Mouse (Mus musculus) intestine, embryonic 15.5 days (tissue): ENCODE results near the gene Col9a1. TPM values are rescaled to one million over a fixed set of nuclear protein-coding genes. Genes with fewer than 3 reads are reported as not detected.

Source experiments
- ATAC-seq: fragments of 200-750 bp; cut with Nextera tagmentation; 2 replicates; pipeline ENCODE4 v1.8.0; 2017; ENCODE audit warnings: moderate TSS enrichment, moderate library complexity
- H3K27ac ChIP-seq: fragments of 300-500 bp; sonication (generic); 2 replicates; pipeline ENCODE4 v1.5.1; 2015; ENCODE audit warnings: mild to moderate bottlenecking, inconsistent platforms
- H3K27me3 ChIP-seq: fragments of 300-500 bp; sonication (generic); replicated peaks from 2 replicates; pipeline ENCODE4 v1.6.1; 2015; ENCODE audit warnings: inconsistent platforms
- H3K36me3 ChIP-seq: fragments of 300-500 bp; sonication (generic); 2 replicates; pipeline ENCODE4 v1.6.1; 2015; ENCODE audit warnings: inconsistent platforms
- H3K4me1 ChIP-seq: fragments of 300-500 bp; sonication (generic); replicated peaks from 2 replicates; pipeline ENCODE4 v1.6.1; 2015; ENCODE audit warnings: inconsistent platforms
- H3K4me2 ChIP-seq: fragments of 300-500 bp; sonication (generic); replicated peaks from 2 replicates; pipeline ENCODE4 v1.6.1; 2015; ENCODE audit warnings: mild to moderate bottlenecking, inconsistent platforms
- H3K4me3 ChIP-seq: fragments of 300-500 bp; sonication (generic); replicated peaks from 2 replicates; pipeline ENCODE4 v1.5.1; 2015; ENCODE audit warnings: inconsistent platforms
- H3K9ac ChIP-seq: fragments of 300-500 bp; sonication (generic); 2 replicates; pipeline ENCODE4 v1.6.1; 2015; ENCODE audit warnings: inconsistent platforms
- H3K9me3 ChIP-seq: fragments of 300-500 bp; sonication (generic); 2 replicates; pipeline ENCODE4 v1.6.1; 2016; ENCODE audit warnings: inconsistent platforms
- WGBS: fragments of 180-500 bp; shearing (Covaris S2); methylation state at CpG from one replicate; pipeline ENCODE4 v1.1.7; 2015; 5-methylcytosine and 5-hydroxymethylcytosine counted together
- polyA plus RNA-seq: library from polyadenylated mRNA; unstranded; fragments of >200 nt; fragmentation: Nextera tagmentation; extraction: Ambion mirVana; gene quantifications from 2 replicates; pipeline ENCODE4 v1.2.1, GENCODE M21; 2015

Gene Col9a1
- polyA plus RNA-seq, 1 experiment from 2014 or later, result 2.5 TPM

GRCm38 (mm10) chr1:24179856-24180255 lies 2.4 kb downstream of the Col9a1 start:
- no peak overlapping the region for H3K4me2 ChIP-seq
- no peak for ATAC-seq
- 67% methylated on average over 2 of the region's 2 CpGs for WGBS

DNA sequence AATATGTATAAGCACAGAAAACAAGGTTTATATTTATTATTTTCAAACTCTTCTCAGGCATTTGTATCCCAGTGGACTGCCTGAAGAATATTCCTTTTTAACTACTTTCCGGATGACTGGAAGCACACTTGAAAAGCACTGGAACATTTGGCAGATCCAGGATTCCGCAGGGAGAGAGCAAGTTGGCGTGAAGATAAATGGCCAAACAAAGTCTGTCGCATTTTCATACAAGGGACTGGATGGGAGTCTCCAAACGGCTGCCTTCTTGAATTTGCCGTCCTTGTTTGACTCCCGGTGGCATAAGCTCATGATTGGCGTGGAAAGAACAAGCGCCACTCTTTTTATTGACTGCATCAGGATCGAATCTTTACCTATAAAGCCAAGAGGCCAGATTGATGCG lies 7.6 kb downstream of the Col9a1 start:
- Histone ChIP-seq H3K4me1 (no peaks in the 10 kb centered on the region), H3K27me3 (no peaks in the 10 kb centered on the region), H3K9me3 (no peaks in the 10 kb centered on the region), H3K4me2 (no peak overlapping the region), H3K27ac (no peak overlapping the region), H3K9ac (no peak overlapping the region), H3K36me3 (no peaks in the 10 kb centered on the region), H3K4me3 (no peak overlapping the region)
- 79% methylated on average over 11 of the region's 11 CpGs for WGBS
- ATAC-seq, result no peak

More at GRCm38 (mm10) chr1:24179856-24180255, 2.4 kb downstream of the Col9a1 start:
- Histone ChIP-seq H3K4me1 (no peaks in the 10 kb centered on the region), H3K27ac (no peak overlapping the region), H3K9ac (no peak overlapping the region), H3K36me3 (no peaks in the 10 kb centered on the region), H3K4me3 (no peak overlapping the region), H3K27me3 (no peaks in the 10 kb centered on the region), H3K9me3 (no peaks in the 10 kb centered on the region)

- Histone ChIP-seq H3K9me3 (no peaks in the 10 kb centered on the region), H3K4me2 (no peak overlapping the region), H3K4me1 (no peaks in the 10 kb centered on the region), H3K27me3 (no peaks in the 10 kb centered on the region), H3K36me3 (no peaks in the 10 kb centered on the region), H3K27ac (no peak overlapping the region), H3K4me3 (no peak overlapping the region), H3K9ac (no peak overlapping the region)
- 79% methylated on average over 11 of the region's 11 CpGs for WGBS
- no peak for ATAC-seq
These were observed 9.6 kb downstream of the Col9a1 start for GRCm38 (mm10) chr1:24186964-24187363.

- 93% methylated on average over 4 of the region's 4 CpGs for WGBS
- no peaks in the 10 kb centered on the region for H3K9me3 ChIP-seq
These were observed 14.3 kb downstream of the Col9a1 start for GRCm38 (mm10) chr1:24191668-24192067.

DNA sequence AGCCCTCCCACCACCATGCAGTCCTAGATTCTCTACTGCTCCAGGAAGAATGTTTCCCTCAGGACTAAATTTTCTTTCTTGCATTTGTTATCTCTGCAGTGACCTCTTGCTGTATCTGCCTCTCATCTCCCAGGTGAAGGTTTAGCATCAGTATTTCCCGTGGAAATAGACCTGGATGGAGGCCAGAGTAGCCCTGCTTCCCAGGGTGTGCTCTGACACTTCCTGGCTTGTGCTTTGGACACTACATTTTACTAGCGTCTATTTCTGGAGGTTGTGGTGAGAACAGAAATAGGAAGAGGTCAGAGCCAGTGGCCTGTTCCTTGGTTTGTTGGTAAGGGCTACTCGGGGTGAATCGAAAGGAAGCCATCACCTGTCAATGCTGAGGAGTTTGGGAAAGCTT lies 16.7 kb downstream of the Col9a1 start:
- no peak for ATAC-seq
- no peak overlapping the region for H3K9ac ChIP-seq
- no peak overlapping the region for H3K4me2 ChIP-seq
- H3K36me3 ChIP-seq, result no peaks in the 10 kb centered on the region
- WGBS, result 32% methylated on average over 4 of the region's 4 CpGs
- H3K9me3 ChIP-seq, result no peaks in the 10 kb centered on the region
- no peak overlapping the region for H3K27ac ChIP-seq
- H3K27me3 ChIP-seq, result no peaks in the 10 kb centered on the region
- H3K4me1 ChIP-seq, result peaks cover 3% of the 10 kb centered on the region; the same call in 1 of the 2 replicates
- no peak overlapping the region for H3K4me3 ChIP-seq

More at GRCm38 (mm10) chr1:24191668-24192067, 14.3 kb downstream of the Col9a1 start:
- Histone ChIP-seq H3K36me3 (no peaks in the 10 kb centered on the region), H3K27ac (no peak overlapping the region), H3K4me3 (no peak overlapping the region), H3K27me3 (no peaks in the 10 kb centered on the region), H3K4me2 (no peak overlapping the region), H3K4me1 (peaks cover 3% of the 10 kb centered on the region; the same call in 1 of the 2 replicates), H3K9ac (no peak overlapping the region)
- ATAC-seq, result no peak

- H3K4me3 ChIP-seq, result no peak overlapping the region
- ATAC-seq, result no peak
- H3K27me3 ChIP-seq, result no peaks in the 10 kb centered on the region
- H3K9me3 ChIP-seq, result no peaks in the 10 kb centered on the region
- H3K27ac ChIP-seq, result no peak overlapping the region
- peaks cover 3% of the 10 kb centered on the region; the same call in 1 of the 2 replicates for H3K4me1 ChIP-seq
- 35% methylated on average over 12 of the region's 12 CpGs for WGBS
- no peaks in the 10 kb centered on the region for H3K36me3 ChIP-seq
- no peak overlapping the region for H3K9ac ChIP-seq
- H3K4me2 ChIP-seq, result 0 out of 2 replicates have a peak overlapping the region, but pooled peaks have one; percentile 10
These were observed 17.8 kb downstream of the Col9a1 start for GRCm38 (mm10) chr1:24195070-24195840.

DNA sequence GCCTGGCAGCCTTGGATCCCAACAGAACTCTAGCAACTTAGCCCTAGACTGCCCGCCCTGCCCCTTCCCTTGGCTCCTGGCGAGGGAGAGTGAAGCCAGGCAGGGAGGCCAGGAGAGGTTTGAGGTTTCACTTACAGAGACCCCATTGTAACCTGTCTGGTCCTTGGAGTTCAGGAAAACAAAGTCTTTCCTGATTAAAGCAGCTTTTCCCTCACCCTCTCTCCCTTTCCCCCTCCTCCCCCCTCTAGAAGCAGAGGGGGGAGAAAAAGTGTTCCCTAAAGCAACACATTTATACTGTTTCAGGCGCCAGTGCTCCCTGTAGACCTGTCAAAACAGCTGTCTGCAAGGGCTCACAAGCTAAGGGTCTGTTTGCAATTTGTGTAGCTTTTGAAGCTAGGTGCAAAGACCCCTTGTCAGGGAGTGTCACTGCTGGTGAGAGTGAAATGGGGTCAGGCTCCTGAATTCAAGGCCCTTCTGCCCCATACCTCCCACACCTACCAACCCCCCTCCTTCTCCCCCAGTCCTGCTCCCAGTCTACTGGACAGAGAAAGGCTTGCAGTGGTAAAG lies 18.6 kb downstream of the Col9a1 start:
- WGBS, result 27% methylated on average over 3 of the region's 3 CpGs
- Histone ChIP-seq H3K36me3 (no peaks in the 10 kb centered on the region), H3K9ac (no peak overlapping the region), H3K4me3 (no peak overlapping the region), H3K9me3 (no peaks in the 10 kb centered on the region), H3K27ac (no peak overlapping the region), H3K27me3 (no peaks in the 10 kb centered on the region), H3K4me2 (no peak overlapping the region), H3K4me1 (peaks cover 3% of the 10 kb centered on the region; the same call in 1 of the 2 replicates)
- 0 out of 2 replicates have a peak, but pooled peaks have one; percentile 31 for ATAC-seq

- Histone ChIP-seq H3K4me1 (no peaks in the 10 kb centered on the region), H3K27me3 (no peaks in the 10 kb centered on the region), H3K9me3 (no peaks in the 10 kb centered on the region), H3K36me3 (no peaks in the 10 kb centered on the region), H3K9ac (no peak overlapping the region), H3K4me3 (no peak overlapping the region), H3K27ac (no peak overlapping the region), H3K4me2 (no peak overlapping the region)
- ATAC-seq, result no peak
- WGBS, result 72% methylated on average over 9 of the region's 9 CpGs
These were observed 34.4 kb downstream of the Col9a1 start for GRCm38 (mm10) chr1:24211621-24212385.

- Histone ChIP-seq H3K9ac (no peak overlapping the region), H3K36me3 (no peaks in the 10 kb centered on the region), H3K4me2 (no peak overlapping the region), H3K9me3 (no peaks in the 10 kb centered on the region), H3K27ac (no peak overlapping the region), H3K4me3 (no peak overlapping the region), H3K4me1 (no peaks in the 10 kb centered on the region), H3K27me3 (no peaks in the 10 kb centered on the region)
- 51% methylated on average over 6 of the region's 6 CpGs for WGBS
- peak; percentile 78 for ATAC-seq
These were observed 41.6 kb downstream of the Col9a1 start for GRCm38 (mm10) chr1:24219041-24219440.

GRCm38 (mm10) chr1:24222231-24222630 lies 44.8 kb downstream of the Col9a1 start:
- no peaks in the 10 kb centered on the region for H3K36me3 ChIP-seq
- H3K4me3 ChIP-seq, result no peak overlapping the region
- H3K4me2 ChIP-seq, result no peak overlapping the region
- no peaks in the 10 kb centered on the region for H3K9me3 ChIP-seq
- no peak overlapping the region for H3K9ac ChIP-seq
- 80% methylated on average over 2 of the region's 2 CpGs for WGBS
- H3K27me3 ChIP-seq, result no peaks in the 10 kb centered on the region
- H3K4me1 ChIP-seq, result no peaks in the 10 kb centered on the region
- no peak for ATAC-seq
- no peak overlapping the region for H3K27ac ChIP-seq

DNA sequence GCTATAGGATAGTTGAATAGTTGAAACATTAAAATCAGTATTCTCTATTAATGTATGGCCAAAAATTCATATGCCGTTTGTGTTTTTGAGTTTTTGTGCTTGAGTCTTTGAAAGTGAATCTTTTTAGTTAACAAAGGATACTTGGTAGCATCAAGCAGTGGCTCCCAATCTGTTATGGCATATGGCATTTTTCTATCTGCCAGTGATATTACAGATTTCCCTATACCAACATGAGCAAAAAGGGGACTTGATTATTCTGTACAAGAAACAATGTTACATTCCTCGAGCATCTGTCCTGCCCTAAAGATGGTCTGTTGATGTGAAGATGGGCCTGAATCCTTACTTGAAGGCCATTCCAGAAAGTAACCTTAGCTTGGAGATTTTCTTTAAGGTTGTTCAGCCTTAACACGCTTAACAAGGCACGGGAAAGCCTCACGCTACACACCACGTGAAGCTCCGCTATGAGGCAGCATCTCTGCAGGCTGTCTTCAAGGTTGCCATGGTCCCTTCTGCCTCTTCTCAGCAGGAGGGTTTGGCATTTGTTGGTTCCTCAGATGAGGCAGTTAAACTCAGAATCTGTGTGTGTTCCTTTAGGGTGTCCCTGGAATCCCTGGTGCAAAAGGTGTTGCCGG lies 45.7 kb downstream of the Col9a1 start:
- Histone ChIP-seq H3K4me1 (no peaks in the 10 kb centered on the region), H3K9me3 (no peaks in the 10 kb centered on the region), H3K4me3 (no peak overlapping the region), H3K27ac (no peak overlapping the region), H3K9ac (no peak overlapping the region), H3K27me3 (no peaks in the 10 kb centered on the region), H3K36me3 (no peaks in the 10 kb centered on the region), H3K4me2 (no peak overlapping the region)
- ATAC-seq, result no peak
- WGBS, result 87% methylated on average over 8 of the region's 8 CpGs
